Mouse (Mus musculus) cerebellum, adult 2 months (tissue): ENCODE data around the gene Plce1.

Experiments used
- CTCF ChIP-seq: fragments of 200-500 bp; IDR thresholded peaks from 2 replicates; pipeline ENCODE4 v1.5.1; 2011; ENCODE audit warnings: low read depth, mild to moderate bottlenecking, control low read depth, low read length, moderate library complexity, borderline replicate concordance; ENCODE audit not compliant: insufficient read depth
- POLR2A ChIP-seq: fragments of 200-500 bp; IDR thresholded peaks from 2 replicates; pipeline ENCODE4 v1.6.1; 2011; ENCODE audit warnings: low read length, control low read depth, borderline replicate concordance; ENCODE audit not compliant: insufficient read depth

DNA sequence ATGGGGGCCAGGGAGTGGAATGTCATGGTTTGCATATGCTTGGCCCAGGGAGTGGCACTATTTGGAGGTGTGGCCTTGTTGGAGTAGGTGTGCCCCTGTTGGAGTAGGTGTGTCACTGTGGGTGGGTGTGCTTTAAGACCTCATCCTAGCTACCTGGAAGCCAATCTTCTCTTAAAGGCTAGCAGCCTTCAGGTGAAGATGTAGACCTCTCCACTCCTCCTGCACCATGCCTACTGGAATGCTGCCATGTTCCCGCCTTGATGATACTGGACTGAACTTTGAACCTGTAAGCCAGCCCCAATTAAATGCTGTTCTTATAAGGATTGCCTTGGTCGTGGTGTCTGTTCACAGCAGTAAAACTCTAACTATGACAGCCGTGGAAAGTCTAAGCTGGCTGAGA, 158.1 kb downstream of the Plce1 start:
- TF ChIP-seq POLR2A (no peak), CTCF (no peak)
